Mouse (Mus musculus) limb, embryonic 10.5 days (tissue): ENCODE results near the gene Ltn1. TPM values are rescaled to one million over a fixed set of nuclear protein-coding genes. Genes with fewer than 3 reads are reported as not detected.
A peak's percentile ranks its signal among the peaks of the same experiment; 100 is the strongest.

ENCODE experiments used
- DNase-seq: peaks from one replicate; pipeline ENCODE4 v3.0.0-alpha.2; 2017; ENCODE audit warnings: low spot score
- H3K27ac ChIP-seq: fragments of 300-500 bp; sonication (generic); 2 replicates; pipeline ENCODE4 v1.5.1; 2016; ENCODE audit warnings: mild to moderate bottlenecking
- H3K27me3 ChIP-seq: fragments of 300-500 bp; sonication (generic); 2 replicates; pipeline ENCODE4 v1.6.1; 2016; ENCODE audit warnings: low read depth, mild to moderate bottlenecking; ENCODE audit not compliant: poor library complexity, severe bottlenecking
- H3K36me3 ChIP-seq: fragments of 300-500 bp; sonication (generic); 2 replicates; pipeline ENCODE4 v1.6.1; 2016; ENCODE audit warnings: mild to moderate bottlenecking, moderate library complexity
- H3K4me1 ChIP-seq: fragments of 300-500 bp; sonication (generic); 2 replicates; pipeline ENCODE4 v1.6.1; 2016
- H3K4me3 ChIP-seq: fragments of 300-500 bp; sonication (generic); 2 replicates; pipeline ENCODE4 v1.5.1; 2016; ENCODE audit warnings: mild to moderate bottlenecking, moderate library complexity
- H3K9me3 ChIP-seq: fragments of 300-500 bp; sonication (generic); replicated peaks from 2 replicates; pipeline ENCODE4 v1.6.1; 2016; ENCODE audit warnings: mild to moderate bottlenecking
- WGBS: fragments of 180-500 bp; shearing (Covaris S2); methylation state at CpG from one replicate; pipeline ENCODE4 v1.1.7; 2016; 5-methylcytosine and 5-hydroxymethylcytosine counted together
- polyA plus RNA-seq: library from polyadenylated mRNA; unstranded; fragments of >200 nt; fragmentation: Nextera tagmentation; extraction: Ambion mirVana; gene quantifications from 2 replicates; pipeline ENCODE4 v1.2.1, GENCODE M21; 2016

The Ltn1 gene
- 29.3 and 34.8 TPM in 2 replicates for polyA plus RNA-seq

DNA sequence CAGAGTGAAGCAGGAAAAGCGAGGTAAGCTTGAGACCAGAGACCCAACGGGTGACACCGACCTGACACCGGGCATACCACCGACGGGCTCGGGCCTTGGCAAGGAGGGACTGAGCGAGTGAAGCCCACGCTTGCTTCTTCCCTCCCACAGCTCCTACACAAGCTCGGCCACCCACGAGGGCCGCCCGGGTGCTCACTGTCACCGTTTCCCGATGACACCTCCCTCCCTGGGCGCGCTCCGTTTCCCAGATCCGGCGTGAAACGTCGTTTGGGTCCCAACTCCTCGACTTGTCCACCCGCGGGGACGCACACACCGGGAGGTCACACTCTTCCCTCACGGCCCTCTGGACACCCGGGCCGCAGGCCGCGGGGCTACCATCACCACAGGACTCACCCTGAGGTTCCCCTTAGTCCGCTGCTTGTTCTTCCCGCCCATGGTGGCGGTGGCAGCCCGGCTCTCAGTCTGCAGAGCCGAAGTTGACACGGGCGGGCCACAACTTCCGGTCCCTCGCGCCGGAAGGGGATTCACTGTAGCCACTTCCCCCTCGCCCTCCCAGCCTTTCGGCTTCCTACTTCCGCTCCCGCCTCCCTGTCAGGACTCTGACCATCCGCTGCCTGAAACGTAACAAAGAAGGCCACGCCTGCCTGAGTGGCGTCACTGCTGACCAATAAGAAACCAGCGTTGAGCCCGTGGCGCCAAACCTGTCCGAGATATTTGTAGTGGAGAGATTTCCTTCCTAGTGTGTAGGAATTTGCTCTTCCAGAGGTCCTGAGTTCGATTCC, at the start of gene Ltn1:
Gene Ltn1, minus strand, starts transcription at position 580 of the 782 bp plus-strand sequence.
- Histone ChIP-seq H3K27me3 (no peaks in the 10 kb centered on the region), H3K27ac (peak within 1 kb of the TSS; percentile 86), H3K4me3 (peak within 1 kb of the TSS; percentile 95), H3K9me3 (no peaks in the 10 kb centered on the region), H3K36me3 (peaks cover 2% of the 10 kb centered on the region; the same call in 1 of the 2 replicates), H3K4me1 (peaks cover 9% of the 10 kb centered on the region; the same call in 1 of the 2 replicates)
- DNase-seq = peak; percentile 98
- under 1% methylated on average over 56 of the region's 56 CpGs for WGBS

DNA sequence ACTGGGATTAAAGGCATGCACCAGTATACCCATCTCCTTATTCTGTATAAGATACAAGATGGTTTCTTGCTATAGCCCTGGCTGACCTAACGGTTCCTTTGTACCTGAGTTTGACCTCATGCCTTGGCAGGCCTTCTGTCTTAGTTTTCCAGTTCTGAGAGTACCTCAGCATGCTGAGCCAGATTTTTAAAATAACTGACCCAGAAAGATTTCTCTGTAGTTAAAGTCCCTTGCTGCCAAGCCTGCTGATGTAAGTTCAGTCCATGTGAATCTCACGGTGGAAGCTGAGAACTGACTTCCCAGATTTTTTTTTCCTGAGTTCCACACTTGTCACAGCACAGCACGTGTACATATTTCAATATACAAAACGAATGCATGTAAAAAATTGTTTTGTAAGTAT, 38.2 kb upstream of the Ltn1 start:
- no peak overlapping the region for H3K4me3 ChIP-seq
- H3K4me1 ChIP-seq = no peaks in the 10 kb centered on the region
- H3K27ac ChIP-seq = no peak overlapping the region
- no peaks in the 10 kb centered on the region for H3K27me3 ChIP-seq
- H3K9me3 ChIP-seq = no peaks in the 10 kb centered on the region
- H3K36me3 ChIP-seq = peaks cover 95% of the 10 kb centered on the region
- no peak for DNase-seq
- WGBS = 93% methylated on average over 4 of the region's 4 CpGs

DNA sequence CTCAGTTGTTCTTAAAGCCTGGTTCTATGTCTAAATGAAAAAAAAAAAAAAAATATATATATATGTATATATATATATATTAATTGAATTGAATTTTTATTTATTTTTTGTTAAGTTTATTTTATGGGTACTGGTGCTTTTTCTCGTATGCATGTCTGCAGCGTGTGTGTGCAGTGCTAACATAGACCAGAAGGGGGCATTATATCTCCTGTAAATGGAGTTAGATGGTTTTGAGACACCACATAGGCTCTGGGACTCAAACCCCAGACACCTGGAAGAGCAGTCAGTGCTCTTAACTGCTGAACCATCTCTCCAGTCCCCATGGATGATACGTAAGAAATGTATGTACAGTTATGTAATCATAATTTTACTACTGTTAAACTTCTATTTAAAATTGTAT, 26.3 kb upstream of the Ltn1 start:
- peaks cover 15% of the 10 kb centered on the region for H3K4me1 ChIP-seq
- no peak overlapping the region for H3K27ac ChIP-seq
- H3K27me3 ChIP-seq = no peaks in the 10 kb centered on the region
- no peak for DNase-seq
- H3K4me3 ChIP-seq = no peak overlapping the region
- peaks cover 52% of the 10 kb centered on the region for H3K36me3 ChIP-seq
- H3K9me3 ChIP-seq = no peaks in the 10 kb centered on the region
- 95% methylated on average over 3 of the region's 3 CpGs for WGBS

DNA sequence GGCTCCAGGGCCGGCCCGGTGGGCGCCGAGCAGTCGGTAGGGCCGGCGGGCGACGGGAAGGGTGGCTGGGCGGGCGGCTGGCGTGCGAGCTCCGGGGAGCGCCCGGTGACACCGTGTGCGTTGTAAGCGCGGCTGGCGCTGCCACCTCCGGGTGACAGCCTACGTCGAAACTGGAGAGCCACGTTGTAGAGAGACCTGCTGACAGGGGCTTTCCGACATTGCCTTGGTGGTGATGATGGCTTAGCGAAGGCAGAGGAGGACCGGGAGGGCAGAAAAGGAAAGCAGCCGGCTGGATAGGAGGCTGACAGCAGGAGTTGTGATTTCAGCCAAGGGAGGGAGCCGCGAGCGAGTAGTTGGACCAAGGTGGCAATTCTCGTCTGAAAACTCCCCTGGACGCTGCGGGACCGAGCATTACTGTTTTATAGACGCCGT, 22.8 kb upstream of the Ltn1 start:
- Histone ChIP-seq H3K36me3 (peaks cover 22% of the 10 kb centered on the region), H3K9me3 (no peaks in the 10 kb centered on the region), H3K4me1 (peaks cover 15% of the 10 kb centered on the region), H3K4me3 (peak overlapping the region; percentile 96), H3K27me3 (no peaks in the 10 kb centered on the region), H3K27ac (peak overlapping the region; percentile 92)
- no peak for DNase-seq
- WGBS = under 1% methylated on average over 38 of the region's 38 CpGs

DNA sequence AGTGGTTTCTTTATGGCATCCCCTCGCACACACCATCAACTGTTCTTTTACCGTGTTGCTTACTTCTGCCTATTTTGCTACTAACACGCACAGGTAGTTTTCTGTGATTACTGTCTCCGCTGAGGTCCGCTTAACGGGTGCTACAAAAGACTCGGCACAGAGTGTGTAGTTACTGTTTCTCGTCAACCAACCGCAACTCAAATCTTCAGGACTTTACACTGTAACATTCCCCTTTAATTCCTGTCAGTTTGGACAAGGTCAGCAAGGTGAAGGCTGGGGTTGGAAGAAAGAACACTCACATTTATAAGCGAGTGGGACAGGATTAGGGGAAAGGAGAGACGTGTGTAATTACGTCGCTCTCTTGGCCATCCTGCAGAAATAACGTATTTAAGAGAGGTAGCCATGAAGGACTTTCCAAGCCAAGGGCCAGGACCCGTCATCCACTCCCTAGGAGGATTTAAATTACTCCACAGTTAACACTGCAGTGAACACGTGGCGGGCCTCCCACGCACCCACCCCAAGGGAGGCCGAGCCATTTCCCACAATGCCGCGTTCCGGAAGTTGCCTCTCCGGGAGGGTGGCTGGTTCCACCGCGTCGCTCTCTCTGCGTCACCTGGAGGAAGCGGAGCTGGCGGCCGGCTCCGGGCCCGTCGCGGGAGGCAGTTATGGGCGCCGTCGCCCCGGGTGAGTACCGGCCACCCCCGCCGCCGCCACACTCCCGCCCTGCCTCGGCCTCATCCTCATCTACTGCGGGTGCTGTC, 22.2 kb upstream of the Ltn1 start, which contains the start of gene Usp16:
Gene Usp16, plus strand, starts transcription at position 285 of the 761 bp plus-strand sequence.
- DNase-seq = peak; percentile 94
- H3K27ac ChIP-seq = peak within 1 kb of the TSS; percentile 92
- no peaks in the 10 kb centered on the region for H3K9me3 ChIP-seq
- H3K4me3 ChIP-seq = peak within 1 kb of the TSS; percentile 96
- peaks cover 18% of the 10 kb centered on the region for H3K36me3 ChIP-seq
- no peaks in the 10 kb centered on the region for H3K27me3 ChIP-seq
- WGBS = 9% methylated on average over 45 of the region's 45 CpGs
- peaks cover 15% of the 10 kb centered on the region for H3K4me1 ChIP-seq

DNA sequence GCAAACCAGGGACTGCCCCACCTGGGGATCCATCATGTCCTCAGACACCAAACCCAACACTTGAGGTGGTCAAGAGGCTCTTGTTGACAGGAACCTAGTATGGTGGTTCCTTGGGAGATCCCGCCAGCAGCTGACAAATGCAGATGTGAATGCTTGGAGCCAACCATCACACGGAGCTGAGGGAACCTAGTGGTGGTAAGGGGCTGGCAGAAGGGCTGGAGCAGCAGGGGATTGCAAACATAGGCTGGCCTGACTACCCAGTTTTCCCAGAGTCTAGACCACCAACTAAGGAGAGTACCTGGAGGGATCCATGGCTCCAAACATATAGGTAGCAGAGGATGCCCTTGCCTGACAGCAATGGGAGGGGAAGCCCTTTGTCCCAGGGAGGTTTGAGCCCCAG, 20.8 kb upstream of the Ltn1 start:
- Histone ChIP-seq H3K4me3 (no peak overlapping the region), H3K27ac (no peak overlapping the region), H3K4me1 (peaks cover 15% of the 10 kb centered on the region), H3K27me3 (no peaks in the 10 kb centered on the region), H3K36me3 (peaks cover 6% of the 10 kb centered on the region; the same call in 1 of the 2 replicates), H3K9me3 (no peaks in the 10 kb centered on the region)
- no peak for DNase-seq
- 82% methylated on average over 2 of the region's 2 CpGs for WGBS

DNA sequence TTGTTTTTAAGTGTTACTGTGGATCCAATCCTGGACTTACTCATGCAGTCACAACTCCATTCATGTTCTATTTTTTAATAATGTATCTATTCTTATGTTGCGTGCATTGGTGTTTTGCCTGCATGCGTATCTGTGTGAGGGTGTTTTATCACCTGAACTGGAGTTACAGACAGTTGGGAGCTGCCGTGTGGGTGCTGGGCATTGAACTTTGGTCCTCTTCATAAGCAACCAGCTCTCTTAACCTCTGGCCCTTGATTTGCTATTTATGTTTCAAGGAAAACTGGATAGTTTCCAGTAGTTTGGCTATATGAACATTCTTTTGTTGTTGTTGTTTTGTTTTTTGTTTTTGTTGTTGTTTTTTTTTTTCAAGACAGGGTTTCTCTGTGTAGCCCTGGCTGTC, 13.1 kb upstream of the Ltn1 start:
- H3K27ac ChIP-seq = no peak overlapping the region
- H3K36me3 ChIP-seq = no peaks in the 10 kb centered on the region
- H3K4me3 ChIP-seq = no peak overlapping the region
- no peaks in the 10 kb centered on the region for H3K9me3 ChIP-seq
- 98% methylated on average over 3 of the region's 3 CpGs for WGBS
- peaks cover 12% of the 10 kb centered on the region for H3K4me1 ChIP-seq
- no peaks in the 10 kb centered on the region for H3K27me3 ChIP-seq
- DNase-seq = no peak

DNA sequence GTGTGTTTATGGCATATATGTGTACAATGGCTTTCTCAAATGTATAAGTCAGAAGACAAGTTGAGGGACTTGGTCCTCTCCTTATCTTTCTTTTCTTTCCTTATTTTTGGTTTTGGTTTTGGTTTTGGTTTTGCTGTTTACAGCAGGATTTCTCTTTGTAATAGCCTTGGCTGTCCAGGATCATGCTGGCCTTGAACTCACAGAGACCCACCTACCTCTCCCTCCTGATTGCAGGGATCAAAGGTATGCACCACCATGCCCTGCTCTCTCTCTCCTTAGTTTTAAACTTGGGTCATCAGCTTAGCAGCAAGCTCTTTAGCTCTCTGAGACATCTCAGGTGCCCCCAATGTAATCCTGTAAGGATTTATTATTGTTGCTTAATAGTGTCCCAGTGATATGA, 12.7 kb upstream of the Ltn1 start:
- H3K4me1 ChIP-seq = peaks cover 12% of the 10 kb centered on the region
- no peaks in the 10 kb centered on the region for H3K36me3 ChIP-seq
- H3K27me3 ChIP-seq = no peaks in the 10 kb centered on the region
- no peak for DNase-seq
- no peak overlapping the region for H3K27ac ChIP-seq
- H3K9me3 ChIP-seq = no peaks in the 10 kb centered on the region
- no peak overlapping the region for H3K4me3 ChIP-seq

DNA sequence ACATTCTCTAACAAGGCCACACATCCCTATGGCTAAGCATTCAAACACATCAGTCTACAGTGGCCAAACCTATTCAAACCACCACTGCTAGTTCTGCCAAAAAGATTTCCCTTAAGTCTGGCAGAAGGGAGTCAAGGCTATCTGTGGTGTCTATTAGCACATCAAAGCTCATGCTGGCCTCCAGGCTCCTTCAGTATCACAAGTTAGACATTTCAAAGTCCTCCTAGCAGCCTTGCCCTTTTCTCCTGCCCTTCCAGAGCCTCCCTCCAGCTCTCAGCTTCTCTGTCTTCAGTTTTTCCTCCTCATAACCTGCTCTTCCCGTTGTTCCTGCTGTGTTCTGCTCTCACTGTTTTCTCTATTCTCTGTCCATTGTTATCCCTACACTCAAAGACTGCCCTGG, 11.7 kb upstream of the Ltn1 start:
- H3K4me3 ChIP-seq = no peak overlapping the region
- no peaks in the 10 kb centered on the region for H3K36me3 ChIP-seq
- no peak overlapping the region for H3K27ac ChIP-seq
- H3K9me3 ChIP-seq = no peaks in the 10 kb centered on the region
- no peaks in the 10 kb centered on the region for H3K27me3 ChIP-seq
- peaks cover 17% of the 10 kb centered on the region for H3K4me1 ChIP-seq
- 77% methylated on average over 1 of the region's 1 CpGs for WGBS
- no peak for DNase-seq

DNA sequence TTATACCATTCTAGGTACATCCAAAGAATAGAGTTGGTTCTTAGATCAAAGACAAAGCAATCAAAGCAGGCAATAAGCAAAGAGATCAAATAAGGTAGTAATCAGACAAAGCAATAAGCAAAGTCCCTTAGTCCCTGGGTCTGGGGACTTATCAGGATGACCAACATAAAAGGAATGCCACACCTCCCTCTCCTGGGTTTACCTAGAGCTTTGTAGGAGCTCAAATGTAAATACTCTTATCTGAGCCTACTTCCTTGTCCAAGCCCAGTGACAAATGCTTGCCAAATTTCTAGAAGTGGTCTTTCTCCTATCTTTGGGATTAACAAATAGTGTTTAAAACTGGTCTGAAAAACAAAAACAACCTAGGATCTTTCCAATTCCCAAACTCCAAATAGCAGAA, 10.8 kb upstream of the Ltn1 start:
- H3K27me3 ChIP-seq = no peaks in the 10 kb centered on the region
- no peak overlapping the region for H3K27ac ChIP-seq
- no peaks in the 10 kb centered on the region for H3K36me3 ChIP-seq
- no peak overlapping the region for H3K4me3 ChIP-seq
- H3K4me1 ChIP-seq = peaks cover 17% of the 10 kb centered on the region
- DNase-seq = no peak
- H3K9me3 ChIP-seq = no peaks in the 10 kb centered on the region

DNA sequence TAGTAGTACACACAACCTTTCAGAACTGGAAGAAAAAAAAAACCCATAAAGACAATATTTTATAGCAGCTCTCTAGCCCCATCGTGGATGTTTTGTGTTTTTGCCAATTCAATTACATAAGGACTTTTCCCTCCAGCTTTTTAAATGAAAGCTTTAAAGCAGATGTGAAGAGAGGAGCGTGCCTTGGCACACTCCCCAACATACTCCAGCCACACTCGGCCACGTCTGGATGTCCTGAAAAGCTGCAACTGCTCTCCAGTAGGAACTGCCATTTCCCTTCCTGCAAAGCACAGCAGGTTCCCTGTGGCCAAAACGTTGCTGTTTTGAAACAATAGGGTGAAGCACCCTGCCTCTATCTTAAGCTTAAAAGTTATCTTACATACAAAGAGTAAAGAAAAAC, 9.9 kb upstream of the Ltn1 start:
- H3K4me3 ChIP-seq = no peak overlapping the region
- WGBS = 61% methylated on average over 5 of the region's 5 CpGs
- DNase-seq = no peak

DNA sequence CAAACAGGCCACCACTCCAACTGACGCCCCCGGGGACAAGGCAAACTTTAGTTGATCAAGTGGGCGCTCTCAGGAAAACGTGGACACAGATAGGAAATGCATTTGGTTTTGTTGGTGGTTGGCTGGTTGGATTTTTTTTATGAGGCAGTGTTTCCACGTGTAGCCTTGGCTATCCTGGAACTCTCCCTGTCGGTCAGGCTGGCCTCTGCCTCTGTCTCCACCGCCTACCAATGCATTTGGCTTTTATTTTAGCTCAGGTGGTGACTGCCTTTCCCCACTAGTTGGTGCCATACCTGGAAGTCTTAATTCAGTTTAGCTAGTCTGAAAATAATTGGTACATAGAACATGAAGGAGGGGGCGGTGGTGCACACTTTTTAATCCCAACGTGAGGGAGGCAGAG, 8.7 kb upstream of the Ltn1 start:
- Histone ChIP-seq H3K27me3 (no peaks in the 10 kb centered on the region), H3K9me3 (no peaks in the 10 kb centered on the region), H3K4me3 (peak overlapping the region; percentile 81), H3K4me1 (peaks cover 17% of the 10 kb centered on the region), H3K36me3 (no peaks in the 10 kb centered on the region), H3K27ac (no peak overlapping the region)
- WGBS = 26% methylated on average over 9 of the region's 9 CpGs
- peak; percentile 35 for DNase-seq

More for the DNA sequence above, 9.9 kb upstream of the Ltn1 start:
- peaks cover 17% of the 10 kb centered on the region for H3K4me1 ChIP-seq
- H3K27me3 ChIP-seq = no peaks in the 10 kb centered on the region
- H3K27ac ChIP-seq = no peak overlapping the region
- no peaks in the 10 kb centered on the region for H3K36me3 ChIP-seq
- H3K9me3 ChIP-seq = no peaks in the 10 kb centered on the region

DNA sequence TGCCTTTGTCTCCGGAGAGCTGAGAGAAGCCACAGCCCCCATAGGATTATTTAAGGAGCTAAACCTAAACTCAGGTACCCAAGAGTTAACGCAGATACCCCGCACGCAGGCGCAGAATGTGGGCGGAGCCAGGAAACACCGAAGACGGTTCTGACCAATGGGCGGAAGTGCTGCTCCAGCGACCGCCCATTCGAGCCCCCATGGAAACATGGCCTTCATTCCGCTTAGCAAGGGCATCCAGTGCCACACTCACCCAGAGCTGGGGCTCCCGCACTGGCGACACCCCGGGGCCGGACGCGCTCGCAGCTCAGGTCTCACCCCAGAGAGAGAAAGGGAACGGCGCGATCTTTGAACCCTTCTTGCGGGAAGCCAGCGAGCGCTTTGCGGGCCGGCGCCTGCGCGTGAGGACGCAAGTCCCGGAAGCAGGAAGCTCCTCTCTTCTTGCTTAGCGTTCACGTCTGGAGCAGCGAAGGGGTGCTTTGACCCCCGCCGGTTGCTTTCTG, 7.8 kb upstream of the Ltn1 start, which contains the start of gene Rwdd2b:
Gene Rwdd2b, minus strand, starts transcription at position 390 of the 503 bp plus-strand sequence.
- peak; percentile 91 for DNase-seq
- Histone ChIP-seq H3K9me3 (no peaks in the 10 kb centered on the region), H3K4me3 (peak within 1 kb of the TSS; percentile 81), H3K27ac (peak within 1 kb of the TSS; percentile 96), H3K36me3 (no peaks in the 10 kb centered on the region), H3K4me1 (peaks cover 17% of the 10 kb centered on the region), H3K27me3 (no peaks in the 10 kb centered on the region)
- WGBS = under 1% methylated on average over 38 of the region's 38 CpGs
